Mouse (Mus musculus) activated CD4-positive, CD25-positive, alpha-beta regulatory T cell, adult 4 months (primary cell): ENCODE results near the gene Umad1. TPM values are rescaled to one million over a fixed set of nuclear protein-coding genes. Genes with fewer than 3 reads are reported as not detected.

ENCODE experiments used
- ATAC-seq: one replicate; pipeline ENCODE4 v1.8.0; 2017
- polyA plus RNA-seq, 2 experiments: library from polyadenylated mRNA; unstranded; fragments of 100-300 nt; shearing (Covaris generic); gene quantifications; one replicate each; pipeline ENCODE4 v1.2.1; 2017

The Umad1 gene
- 10 to 100 TPM; 10.3 to 12.0 TPM for polyA plus RNA-seq

- ATAC-seq: peak; percentile 99
Measured at GRCm38 (mm10) chr6:8259004-8259666, at the start of gene Umad1, which contains the start of the genes Rpa3 and Gm45062. Gene Umad1, plus strand, starts transcription at chr6:8259288. Gene Rpa3, minus strand, starts transcription at chr6:8259173. Gene Gm45062, plus strand, starts transcription at chr6:8259450.

GRCm38 (mm10) chr6:8209866-8210186, 49.3 kb upstream of the Umad1 start:
- ATAC-seq: peak; percentile 4

- no peak for ATAC-seq
Measured at GRCm38 (mm10) chr6:8210661-8211060, 48.4 kb upstream of the Umad1 start.

GRCm38 (mm10) chr6:8227035-8227434, 32.1 kb upstream of the Umad1 start:
- no peak for ATAC-seq

- no peak for ATAC-seq
Measured at GRCm38 (mm10) chr6:8228596-8228995, 30.5 kb upstream of the Umad1 start.

- ATAC-seq: no peak
Measured at GRCm38 (mm10) chr6:8258316-8258715, 772 bp upstream of the Umad1 start.

GRCm38 (mm10) chr6:8259667-8260044, 568 bp downstream of the Umad1 start:
- ATAC-seq: peak; percentile 17

GRCm38 (mm10) chr6:8271047-8271446, 12.0 kb downstream of the Umad1 start:
- ATAC-seq: no peak

- ATAC-seq: peak; percentile 72
Measured at GRCm38 (mm10) chr6:8274387-8275054, 15.4 kb downstream of the Umad1 start.

GRCm38 (mm10) chr6:8275098-8275497, 16.0 kb downstream of the Umad1 start:
- ATAC-seq: peak; percentile 68

- no peak for ATAC-seq
Measured at GRCm38 (mm10) chr6:8276431-8276830, 17.3 kb downstream of the Umad1 start.

GRCm38 (mm10) chr6:8278426-8279002, 19.4 kb downstream of the Umad1 start:
- no peak for ATAC-seq

- ATAC-seq: peak; percentile 33
Measured at GRCm38 (mm10) chr6:8283255-8283654, 24.2 kb downstream of the Umad1 start.

- no peak for ATAC-seq
Measured at GRCm38 (mm10) chr6:8285401-8285960, 26.4 kb downstream of the Umad1 start.

GRCm38 (mm10) chr6:8286146-8286545, 27.1 kb downstream of the Umad1 start:
- ATAC-seq: no peak

GRCm38 (mm10) chr6:8288755-8289580, 29.9 kb downstream of the Umad1 start:
- no peak for ATAC-seq

GRCm38 (mm10) chr6:8294048-8294784, 35.1 kb downstream of the Umad1 start:
- no peak for ATAC-seq

- ATAC-seq: peak; percentile 23
Measured at GRCm38 (mm10) chr6:8299066-8299863, 40.2 kb downstream of the Umad1 start.

- no peak for ATAC-seq
Measured at GRCm38 (mm10) chr6:8307878-8308775, 49.0 kb downstream of the Umad1 start.

GRCm38 (mm10) chr6:8312554-8312953, 53.5 kb downstream of the Umad1 start:
- no peak for ATAC-seq
